Mouse (Mus musculus): ENCODE measurements around the gene Mlip. TPM values are rescaled to one million over a fixed set of nuclear protein-coding genes. Genes with fewer than 3 reads are reported as not detected.

Gene Mlip
- polyA plus RNA-seq, 1 experiment from 2014 or later = 17.1 TPM

DNA sequence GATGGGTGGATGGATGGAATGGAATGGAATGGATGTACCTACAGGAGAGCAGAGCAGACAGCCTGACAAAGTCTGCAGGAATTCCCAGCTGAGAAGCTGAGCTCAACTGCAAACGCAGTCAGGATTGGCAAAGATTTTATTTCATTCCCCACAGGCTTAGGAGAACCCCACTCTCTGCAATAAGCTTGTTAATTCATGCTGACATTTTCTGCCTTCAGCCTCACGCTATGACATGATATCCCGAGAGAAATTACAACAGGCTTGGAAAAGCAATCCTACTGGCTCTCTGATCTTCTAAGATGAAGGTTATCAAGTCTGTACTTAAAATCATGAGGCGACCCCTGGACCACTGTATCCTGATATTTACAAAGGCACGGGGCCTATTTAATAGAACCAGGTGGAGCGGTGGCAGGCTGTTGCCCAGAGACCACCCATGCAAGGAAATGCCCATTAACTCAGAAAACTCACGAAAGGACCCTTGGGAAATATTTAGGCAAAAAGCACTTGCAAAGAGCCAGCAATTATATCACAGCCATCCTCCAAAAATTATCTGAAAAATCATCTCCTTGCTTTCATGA, 13.1 kb downstream of the Mlip start:
- Histone ChIP-seq H3K27ac (replicated peaks; ENCODE audit: low read depth, low read length) (no peak overlapping the region), H3K4me2 (ENCODE audit: low read depth, low read length) (peak overlapping the region; percentile 48), H3K9me3 (ENCODE audit: control insufficient read depth, low read length) (no peaks in the 10 kb centered on the region), H3K9ac (ENCODE audit: low read depth, low read length) (no peak overlapping the region), H3K4me3 (ENCODE audit: low read depth, low read length) (peak overlapping the region; percentile 25), H3K36me3 (ENCODE audit: control insufficient read depth, insufficient read depth, low read length) (no peaks in the 10 kb centered on the region), H3K4me1 (ENCODE audit: control insufficient read depth, insufficient read depth, low read length) (0 out of 2 replicates have a peak, but pooled peaks cover 8% of the 10 kb centered on the region), H3K27me3 (replicated peaks; ENCODE audit: control insufficient read depth, insufficient read depth, low read length) (no peaks in the 10 kb centered on the region)
- 30% methylated on average over 7 of the region's 7 CpGs for WGBS
- peak; percentile 45 for DNase-seq (ENCODE audit: low spot score)
- ATAC-seq (ENCODE audit: low read depth) = no peak

DNA sequence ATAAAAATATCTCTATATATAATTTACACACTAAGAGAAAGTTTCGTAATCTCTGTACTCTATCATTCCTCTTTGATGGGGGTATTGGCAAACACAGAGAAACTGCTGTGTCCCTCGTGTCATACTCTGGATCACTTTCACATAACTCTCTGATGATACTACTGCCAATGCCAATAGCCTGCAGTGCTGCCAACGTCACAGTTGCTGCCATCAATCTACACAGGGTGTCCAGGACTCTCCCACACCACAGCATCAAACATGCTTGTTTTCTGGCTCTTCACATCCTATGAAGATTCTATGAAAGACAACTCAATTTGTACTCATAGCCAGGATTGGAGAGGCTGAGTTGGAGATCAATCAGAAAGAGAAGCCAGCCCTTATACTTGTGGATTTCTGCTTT, 17.4 kb downstream of the Mlip start:
- H3K4me2 ChIP-seq (ENCODE audit: low read depth, low read length) = no peak overlapping the region
- H3K27ac ChIP-seq (replicated peaks; ENCODE audit: low read depth, low read length) = no peak overlapping the region
- no peak overlapping the region for H3K4me3 ChIP-seq (ENCODE audit: low read depth, low read length)
- H3K9me3 ChIP-seq (ENCODE audit: control insufficient read depth, low read length) = 0 out of 2 replicates have a peak, but pooled peaks cover 2% of the 10 kb centered on the region
- 0 out of 2 replicates have a peak, but pooled peaks cover 8% of the 10 kb centered on the region for H3K4me1 ChIP-seq (ENCODE audit: control insufficient read depth, insufficient read depth, low read length)
- no peaks in the 10 kb centered on the region for H3K27me3 ChIP-seq (replicated peaks; ENCODE audit: control insufficient read depth, insufficient read depth, low read length)
- ATAC-seq (ENCODE audit: low read depth) (no peak), DNase-seq (ENCODE audit: low spot score) (no peak)
- H3K9ac ChIP-seq (ENCODE audit: low read depth, low read length) = no peak overlapping the region
- H3K36me3 ChIP-seq (ENCODE audit: control insufficient read depth, insufficient read depth, low read length) = no peaks in the 10 kb centered on the region
- 71% methylated on average over 3 of the region's 3 CpGs for WGBS

DNA sequence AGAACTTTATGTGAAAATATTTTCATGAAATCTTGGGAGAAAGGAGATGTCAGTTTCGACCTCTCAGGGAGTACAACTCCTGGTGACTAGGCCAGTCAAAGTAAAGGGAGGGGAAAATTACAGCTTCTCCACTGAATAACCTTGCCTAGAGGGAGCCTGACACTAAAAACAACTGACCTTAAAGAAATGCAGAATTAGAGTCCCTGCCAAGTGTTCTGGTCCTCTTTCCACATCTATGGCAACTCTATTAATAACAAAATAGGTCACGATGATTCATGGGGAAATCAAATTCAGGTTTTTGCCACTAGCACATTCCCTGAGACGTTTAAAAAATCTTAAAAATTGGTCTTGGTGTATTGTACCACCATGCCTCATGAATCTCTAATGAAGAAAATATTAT, 34.4 kb downstream of the Mlip start:
- no peak for ATAC-seq (ENCODE audit: low read depth)
- WGBS = 71% methylated on average over 3 of the region's 3 CpGs
- no peak overlapping the region for H3K4me3 ChIP-seq (ENCODE audit: low read depth, low read length)

DNA sequence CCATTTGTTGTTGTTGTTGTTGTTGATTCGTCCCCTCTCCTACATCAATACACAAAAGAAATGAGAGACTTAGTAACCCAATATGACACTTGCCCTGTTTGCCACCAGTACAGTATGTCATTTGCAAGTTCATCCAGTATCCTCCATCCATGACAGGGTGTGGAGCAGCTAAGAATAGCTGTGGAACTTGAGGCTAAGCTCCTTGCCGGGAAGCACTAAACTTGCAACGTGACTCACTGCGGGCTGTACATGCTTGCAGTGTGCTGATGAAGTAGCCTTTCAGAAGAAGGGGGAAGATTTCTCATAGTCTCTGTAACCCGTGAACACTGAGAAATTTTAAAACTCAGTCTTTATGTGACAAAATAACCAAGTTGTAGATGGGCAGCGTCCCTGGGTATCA, 42.2 kb downstream of the Mlip start:
- no peaks in the 10 kb centered on the region for H3K9me3 ChIP-seq (ENCODE audit: control insufficient read depth, low read length)
- no peak overlapping the region for H3K4me3 ChIP-seq (ENCODE audit: low read depth, low read length)
- H3K36me3 ChIP-seq (ENCODE audit: control insufficient read depth, insufficient read depth, low read length) = no peaks in the 10 kb centered on the region
- ATAC-seq (ENCODE audit: low read depth) = peak; percentile 68; the same call in 1 of the 2 replicates
- H3K4me2 ChIP-seq (ENCODE audit: low read depth, low read length) = no peak overlapping the region
- H3K9ac ChIP-seq (ENCODE audit: low read depth, low read length) = no peak overlapping the region
- peak; percentile 42 for DNase-seq (ENCODE audit: low spot score)
- no peak overlapping the region for H3K27ac ChIP-seq (replicated peaks; ENCODE audit: low read depth, low read length)
- no peaks in the 10 kb centered on the region for H3K27me3 ChIP-seq (replicated peaks; ENCODE audit: control insufficient read depth, insufficient read depth, low read length)
- H3K4me1 ChIP-seq (ENCODE audit: control insufficient read depth, insufficient read depth, low read length) = no peaks in the 10 kb centered on the region
- 76% methylated on average over 6 of the region's 6 CpGs for WGBS

More for the DNA sequence above, 34.4 kb downstream of the Mlip start:
- Histone ChIP-seq H3K9ac (ENCODE audit: low read depth, low read length) (no peak overlapping the region), H3K36me3 (ENCODE audit: control insufficient read depth, insufficient read depth, low read length) (no peaks in the 10 kb centered on the region), H3K27ac (replicated peaks; ENCODE audit: low read depth, low read length) (no peak overlapping the region), H3K9me3 (ENCODE audit: control insufficient read depth, low read length) (0 out of 2 replicates have a peak, but pooled peaks cover 4% of the 10 kb centered on the region), H3K4me2 (ENCODE audit: low read depth, low read length) (no peak overlapping the region), H3K4me1 (ENCODE audit: control insufficient read depth, insufficient read depth, low read length) (no peaks in the 10 kb centered on the region), H3K27me3 (replicated peaks; ENCODE audit: control insufficient read depth, insufficient read depth, low read length) (no peaks in the 10 kb centered on the region)
- DNase-seq (ENCODE audit: low spot score) = no peak

DNA sequence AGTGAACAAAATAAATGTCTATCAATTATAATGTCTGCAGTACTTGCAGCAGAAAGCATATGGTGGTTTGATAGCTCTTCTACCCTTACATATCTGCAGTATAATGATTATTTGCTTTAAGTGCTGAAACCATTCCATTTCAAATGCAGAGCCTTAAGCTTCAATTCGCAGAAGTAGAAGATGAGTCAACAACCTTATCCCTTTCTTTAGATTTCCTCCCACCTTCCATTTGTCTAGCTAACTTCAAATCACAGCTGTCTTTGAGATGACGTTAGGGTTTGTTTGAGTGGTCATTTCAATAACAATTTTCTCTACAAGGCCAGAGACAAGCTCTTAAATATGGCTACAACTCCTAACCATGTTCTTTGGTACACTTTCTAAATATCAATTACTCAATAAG, 47.4 kb downstream of the Mlip start:
- DNase-seq (ENCODE audit: low spot score) = no peak
- no peaks in the 10 kb centered on the region for H3K27me3 ChIP-seq (replicated peaks; ENCODE audit: control insufficient read depth, insufficient read depth, low read length)
- no peaks in the 10 kb centered on the region for H3K4me1 ChIP-seq (ENCODE audit: control insufficient read depth, insufficient read depth, low read length)
- H3K9ac ChIP-seq (ENCODE audit: low read depth, low read length) = no peak overlapping the region
- no peaks in the 10 kb centered on the region for H3K36me3 ChIP-seq (ENCODE audit: control insufficient read depth, insufficient read depth, low read length)
- ATAC-seq (ENCODE audit: low read depth) = no peak
- H3K9me3 ChIP-seq (ENCODE audit: control insufficient read depth, low read length) = no peaks in the 10 kb centered on the region
- no peak overlapping the region for H3K4me3 ChIP-seq (ENCODE audit: low read depth, low read length)
- WGBS = 88% methylated on average over 2 of the region's 2 CpGs
- H3K4me2 ChIP-seq (ENCODE audit: low read depth, low read length) = no peak overlapping the region
- no peak overlapping the region for H3K27ac ChIP-seq (replicated peaks; ENCODE audit: low read depth, low read length)

DNA sequence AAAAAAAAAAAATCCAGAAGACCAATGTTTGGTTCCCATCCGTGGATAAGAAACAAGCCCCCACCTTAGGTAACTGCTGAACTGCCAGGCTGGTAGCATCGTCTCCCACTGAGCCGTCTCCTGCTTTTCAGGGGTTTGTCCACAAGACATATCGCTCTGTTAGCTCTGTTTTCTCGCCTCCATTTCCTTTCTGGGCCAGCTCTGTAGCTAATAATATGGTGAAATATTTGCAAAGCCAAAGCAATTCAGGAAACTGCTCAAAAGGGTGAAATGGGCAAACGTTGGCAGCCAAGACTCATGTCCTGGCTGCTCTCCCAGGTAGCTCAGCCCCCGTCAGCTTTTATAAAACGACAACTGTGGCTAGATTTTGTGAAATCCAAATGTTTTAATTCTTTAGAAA, 50.4 kb downstream of the Mlip start:
- no peaks in the 10 kb centered on the region for H3K4me1 ChIP-seq (ENCODE audit: control insufficient read depth, insufficient read depth, low read length)
- no peaks in the 10 kb centered on the region for H3K27me3 ChIP-seq (replicated peaks; ENCODE audit: control insufficient read depth, insufficient read depth, low read length)
- H3K36me3 ChIP-seq (ENCODE audit: control insufficient read depth, insufficient read depth, low read length) = no peaks in the 10 kb centered on the region
- no peaks in the 10 kb centered on the region for H3K9me3 ChIP-seq (ENCODE audit: control insufficient read depth, low read length)
- ATAC-seq (ENCODE audit: low read depth) (no peak), DNase-seq (ENCODE audit: low spot score) (peak; percentile 24)
- no peak overlapping the region for H3K27ac ChIP-seq (replicated peaks; ENCODE audit: low read depth, low read length)
- H3K4me2 ChIP-seq (ENCODE audit: low read depth, low read length) = no peak overlapping the region
- H3K9ac ChIP-seq (ENCODE audit: low read depth, low read length) = no peak overlapping the region
- no peak overlapping the region for H3K4me3 ChIP-seq (ENCODE audit: low read depth, low read length)
- 66% methylated on average over 8 of the region's 8 CpGs for WGBS

DNA sequence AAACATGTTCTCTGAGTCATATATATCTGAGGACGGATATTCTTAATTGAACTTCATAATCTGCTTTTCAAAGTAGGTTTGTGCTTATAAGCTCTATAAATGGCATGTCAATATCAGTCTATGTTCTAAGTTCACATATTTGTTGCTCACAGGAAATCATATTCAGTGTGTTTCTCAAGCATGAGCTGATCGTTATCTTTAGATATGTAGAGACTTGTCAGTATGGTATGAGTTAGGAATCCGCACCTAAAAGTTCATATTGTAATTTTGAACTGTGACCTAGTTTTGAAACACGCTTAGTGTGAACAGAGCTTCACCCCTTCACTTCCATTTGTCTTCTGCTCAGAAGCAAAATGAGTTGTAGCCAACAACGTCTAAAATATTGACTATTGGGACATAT, 64.8 kb downstream of the Mlip start:
- Histone ChIP-seq H3K4me3 (ENCODE audit: low read depth, low read length) (no peak overlapping the region), H3K27ac (replicated peaks; ENCODE audit: low read depth, low read length) (no peak overlapping the region), H3K9ac (ENCODE audit: low read depth, low read length) (no peak overlapping the region), H3K4me2 (ENCODE audit: low read depth, low read length) (no peak overlapping the region), H3K36me3 (ENCODE audit: control insufficient read depth, insufficient read depth, low read length) (no peaks in the 10 kb centered on the region), H3K9me3 (ENCODE audit: control insufficient read depth, low read length) (no peaks in the 10 kb centered on the region), H3K27me3 (replicated peaks; ENCODE audit: control insufficient read depth, insufficient read depth, low read length) (no peaks in the 10 kb centered on the region), H3K4me1 (ENCODE audit: control insufficient read depth, insufficient read depth, low read length) (no peaks in the 10 kb centered on the region)
- DNase-seq (ENCODE audit: low spot score) (no peak), ATAC-seq (ENCODE audit: low read depth) (no peak)
- 87% methylated on average over 5 of the region's 5 CpGs for WGBS

DNA sequence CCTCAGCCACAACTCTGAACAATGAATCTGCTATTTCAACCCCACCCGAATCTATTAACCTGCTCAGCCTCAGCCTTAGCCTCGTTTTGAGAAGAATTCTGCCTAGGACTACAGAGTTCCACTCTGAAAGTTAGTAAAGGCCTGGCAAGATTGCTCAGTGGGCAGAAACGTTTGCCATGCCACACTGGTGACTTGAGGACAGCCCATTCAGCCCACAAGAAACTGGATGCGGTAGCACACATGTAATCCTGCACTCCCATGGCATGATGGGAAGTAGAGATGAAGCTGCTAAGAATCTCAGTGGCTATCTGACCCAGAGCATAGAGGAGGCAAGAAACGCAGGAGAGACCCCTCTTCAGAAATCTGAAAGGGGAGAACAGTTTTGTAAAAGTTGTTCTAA, 73.4 kb downstream of the Mlip start:
- Histone ChIP-seq H3K27ac (replicated peaks; ENCODE audit: low read depth, low read length) (no peak overlapping the region), H3K4me2 (ENCODE audit: low read depth, low read length) (no peak overlapping the region), H3K9ac (ENCODE audit: low read depth, low read length) (no peak overlapping the region), H3K36me3 (ENCODE audit: control insufficient read depth, insufficient read depth, low read length) (no peaks in the 10 kb centered on the region), H3K4me3 (ENCODE audit: low read depth, low read length) (no peak overlapping the region), H3K27me3 (replicated peaks; ENCODE audit: control insufficient read depth, insufficient read depth, low read length) (no peaks in the 10 kb centered on the region), H3K4me1 (ENCODE audit: control insufficient read depth, insufficient read depth, low read length) (no peaks in the 10 kb centered on the region), H3K9me3 (ENCODE audit: control insufficient read depth, low read length) (no peaks in the 10 kb centered on the region)
- ATAC-seq (ENCODE audit: low read depth) (no peak), DNase-seq (ENCODE audit: low spot score) (no peak)
- 67% methylated on average over 5 of the region's 5 CpGs for WGBS

DNA sequence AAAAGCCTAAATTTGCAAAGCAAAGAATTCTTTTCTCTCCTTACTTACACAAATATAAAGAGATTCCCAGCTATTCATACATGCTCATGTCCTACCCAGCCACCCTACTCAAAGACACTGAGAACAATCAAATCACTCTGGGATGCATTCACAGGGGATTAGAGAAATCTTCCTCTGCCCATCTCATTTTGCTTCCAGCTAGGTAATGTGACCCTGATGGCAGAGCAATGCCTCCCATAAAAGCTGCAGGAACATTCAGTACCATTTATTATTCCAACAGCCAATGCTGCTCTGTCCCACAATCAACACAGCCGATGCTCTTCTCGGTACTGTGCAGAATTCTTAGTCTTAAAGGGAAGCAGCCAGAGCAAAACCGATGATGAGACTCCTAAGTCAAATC, 74.7 kb downstream of the Mlip start:
- Histone ChIP-seq H3K27ac (replicated peaks; ENCODE audit: low read depth, low read length) (no peak overlapping the region), H3K9me3 (ENCODE audit: control insufficient read depth, low read length) (no peaks in the 10 kb centered on the region), H3K27me3 (replicated peaks; ENCODE audit: control insufficient read depth, insufficient read depth, low read length) (no peaks in the 10 kb centered on the region), H3K36me3 (ENCODE audit: control insufficient read depth, insufficient read depth, low read length) (no peaks in the 10 kb centered on the region), H3K4me2 (ENCODE audit: low read depth, low read length) (no peak overlapping the region), H3K9ac (ENCODE audit: low read depth, low read length) (no peak overlapping the region), H3K4me3 (ENCODE audit: low read depth, low read length) (no peak overlapping the region), H3K4me1 (ENCODE audit: control insufficient read depth, insufficient read depth, low read length) (no peaks in the 10 kb centered on the region)
- no peak for ATAC-seq (ENCODE audit: low read depth)
- DNase-seq (ENCODE audit: low spot score) = no peak
- 66% methylated on average over 3 of the region's 3 CpGs for WGBS
